8 mouse cellular contexts compared by ENCODE assay signal in the genomic region with DNA sequence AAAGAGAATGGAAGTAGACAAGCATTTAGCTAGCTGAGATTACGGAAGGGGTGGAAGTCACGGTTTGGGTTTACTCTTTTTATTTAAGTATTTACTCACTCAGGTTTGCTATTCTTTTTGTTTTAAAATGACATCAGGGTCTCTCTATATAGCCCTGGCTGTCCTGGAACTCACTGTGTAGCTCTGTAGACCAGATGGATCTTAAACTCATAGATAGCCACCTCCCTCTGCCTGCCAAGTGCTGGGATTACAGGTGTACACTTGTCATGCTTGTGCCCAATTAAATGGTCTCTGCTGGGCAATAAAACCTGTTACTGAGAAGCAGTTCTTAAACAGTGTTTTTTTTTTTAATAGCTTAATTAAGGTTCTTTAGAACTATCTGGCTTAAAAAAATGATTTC. TPM values are rescaled to one million over a fixed set of nuclear protein-coding genes. Genes with fewer than 3 reads are reported as not detected.
DNase-seq lines count a peak whose midpoint lies in the region; ATAC-seq and TF ChIP-seq lines count a peak whose summit lies in the region.

No protein-coding gene starts in this region.

- H3K27me3 ChIP-seq in CH12.LX (replicated peaks): no peaks in the 10 kb centered on the region
- no peaks in the 10 kb centered on the region for H3K27me3 ChIP-seq in embryonic facial prominence, embryonic 12.5 days
- no peaks in the 10 kb centered on the region for H3K27me3 ChIP-seq in kidney, embryonic 15.5 days

- in situ Hi-C loops in CH12.LX (cut with MboI; ENCODE audit: low pct_ligation_motif_present, low pct_unique_long_range_greater_than_20kb, low sequenced_read_pairs): no loop called here

- H3K4me3 ChIP-seq in CH12.LX (replicated peaks in 1 of 3; ENCODE audit: low read depth in 2 of 3, low read length in 2 of 3, poor library complexity in 1 of 3): peak overlapping the region; percentile 57 to 95 (median 65)
- H3K4me3 ChIP-seq in embryonic facial prominence, embryonic 12.5 days: peak overlapping the region; percentile 82
- H3K4me3 ChIP-seq in kidney, embryonic 15.5 days (replicated peaks): peak overlapping the region; percentile 95

- TF ChIP-seq EP300 in CH12.LX (IDR thresholded peaks at IDR 0.05; ENCODE audit: low read length): no peak

- H3K27ac ChIP-seq in CH12.LX (ENCODE audit: insufficient read depth, low read depth): no peak overlapping the region
- no peak overlapping the region for H3K27ac ChIP-seq in embryonic facial prominence, embryonic 12.5 days
- no peak overlapping the region for H3K27ac ChIP-seq in kidney, embryonic 15.5 days

- H3K9ac ChIP-seq in CH12.LX (ENCODE audit: insufficient read depth, low read depth): peak overlapping the region; percentile 85
- H3K9ac ChIP-seq in embryonic facial prominence, embryonic 12.5 days: peak overlapping the region; percentile 86
- H3K9ac ChIP-seq in kidney, embryonic 15.5 days: peak overlapping the region; percentile 90

- peak overlapping the region; percentile 97 for H3K4me2 ChIP-seq in CH12.LX (ENCODE audit: insufficient read depth, low read depth, poor library complexity, severe bottlenecking)
- H3K4me2 ChIP-seq in embryonic facial prominence, embryonic 12.5 days (replicated peaks): peak overlapping the region; percentile 74
- H3K4me2 ChIP-seq in kidney, embryonic 15.5 days: peak overlapping the region; percentile 70

- peak in 1 of 2 experiments; percentile 43; a peak in 2 of 4 replicates for TF ChIP-seq CTCF in CH12.LX (conservative IDR thresholded peaks at IDR 0.05 in 1 of 2, IDR thresholded peaks at IDR 0.05 in 1 of 2; ENCODE audit: low read depth in 2 of 2, low read length in 2 of 2)

- TF ChIP-seq RAD21 in CH12.LX (IDR thresholded peaks at IDR 0.05; ENCODE audit: low read depth, low read length): peak; percentile 38

- H3K4me1 ChIP-seq in CH12.LX (ENCODE audit: control insufficient read depth in 1 of 2, insufficient read depth in 2 of 2): peaks cover 2 to 39% of the 10 kb centered on the region in 2 experiments; a peak in 3 of 4 replicates
- H3K4me1 ChIP-seq in embryonic facial prominence, embryonic 12.5 days: peaks cover 10% of the 10 kb centered on the region; the same call in 1 of the 2 replicates
- peaks cover 19% of the 10 kb centered on the region for H3K4me1 ChIP-seq in kidney, embryonic 15.5 days

- no peak for ATAC-seq in cerebellum, adult (ENCODE audit: insufficient number of reproducible peaks, low FRiP score, low TSS enrichment)
- no peak for ATAC-seq in embryonic facial prominence, embryonic 12.5 days (ENCODE audit: insufficient number of reproducible peaks, insufficient read depth, low FRiP score, low TSS enrichment)
- ATAC-seq in kidney, embryonic 15.5 days (replicated peaks; ENCODE audit: low FRiP score): no peak

- no peaks in the 10 kb centered on the region for H3K9me3 ChIP-seq in CH12.LX (replicated peaks; ENCODE audit: low read length)
- no peaks in the 10 kb centered on the region for H3K9me3 ChIP-seq in embryonic facial prominence, embryonic 12.5 days
- H3K9me3 ChIP-seq in kidney, embryonic 15.5 days (replicated peaks): no peaks in the 10 kb centered on the region

- peak; percentile 11 for DNase-seq in cerebellum, adult 11 months
- peak; percentile 58 for DNase-seq in CH12.LX (ENCODE audit: extremely low read depth)
- DNase-seq in mesoderm, embryonic 11.5 days (ENCODE audit: low read depth, low spot score): peak; percentile 15
- no peak for DNase-seq in gastrocnemius, postnatal 36 days
- no peak for DNase-seq in spleen, postnatal 14 days (ENCODE audit: low spot score in 2 of 2)

- WGBS in embryonic facial prominence, embryonic 12.5 days: 52% methylated on average over 2 of the region's 2 CpGs
- 43% methylated on average over 2 of the region's 2 CpGs for WGBS in kidney, embryonic 15.5 days

- dilution Hi-C loops in CH12.LX (cut with MboI; ENCODE audit: extremely low pct_ligation_motif_present, extremely low pct_unique_long_range_greater_than_20kb, low sequenced_read_pairs): no loop called here

- intact Hi-C loops in gastrocnemius, postnatal 36 days (cut with DNase I): loop anchor here (5.0 kb wide), 2 partner anchors 108 to 148 kb away; a partner anchor contains a TSS

- no peak for TF ChIP-seq POLR2A in CH12.LX (IDR thresholded peaks at IDR 0.05; ENCODE audit: low read depth, low read length)

- H3K79me2 ChIP-seq in CH12.LX (replicated peaks; ENCODE audit: control insufficient read depth, extremely low read depth, insufficient read depth, poor library complexity, severe bottlenecking): peaks cover 64% of the 10 kb centered on the region

- peaks cover 0 to 2% of the 10 kb centered on the region in 2 experiments for H3K36me3 ChIP-seq in CH12.LX (replicated peaks in 1 of 2; ENCODE audit: control insufficient read depth in 1 of 2, insufficient read depth in 1 of 2, low read length in 1 of 2)
- H3K36me3 ChIP-seq in embryonic facial prominence, embryonic 12.5 days: no peaks in the 10 kb centered on the region
- peaks cover 3% of the 10 kb centered on the region; the same call in 1 of the 2 replicates for H3K36me3 ChIP-seq in kidney, embryonic 15.5 days

TF ChIP-seq in CH12.LX, 34 proteins besides CTCF, POLR2A, EP300 and RAD21:
- TF ChIP-seq USF2 (conservative IDR thresholded peaks at IDR 0.05; ENCODE audit: low read depth, low read length) (no peak), SMC3 (IDR thresholded peaks at IDR 0.05; ENCODE audit: low read depth, low read length) (peak; percentile 29), MXI1 (IDR thresholded peaks at IDR 0.05; ENCODE audit: low read depth, low read length) (peak; percentile 40), MEF2A (IDR thresholded peaks at IDR 0.05; ENCODE audit: borderline replicate concordance, low read depth, low read length) (no peak), POLR2AphosphoS2 (IDR thresholded peaks at IDR 0.05; ENCODE audit: low read depth, low read length) (no peak), NELFE (IDR thresholded peaks at IDR 0.05; ENCODE audit: low read depth, low read length) (no peak), KAT2A (IDR thresholded peaks at IDR 0.05; ENCODE audit: insufficient replicate concordance, low read length) (no peak), CHD2 (IDR thresholded peaks at IDR 0.05; ENCODE audit: low read length) (no peak), NRF1 (IDR thresholded peaks at IDR 0.05; ENCODE audit: low read depth, low read length) (no peak), BHLHE40 (IDR thresholded peaks at IDR 0.05; ENCODE audit: low read depth, low read length) (no peak), ZKSCAN1 (IDR thresholded peaks at IDR 0.05; ENCODE audit: borderline replicate concordance, low read depth, low read length) (no peak), ZNF384 (IDR thresholded peaks at IDR 0.05; ENCODE audit: low read depth, low read length) (no peak), SIN3A (IDR thresholded peaks at IDR 0.05; ENCODE audit: low read length) (peak; percentile 24; the same call in 1 of the 2 replicates), IRF4 (IDR thresholded peaks at IDR 0.05; ENCODE audit: low read depth, low read length) (no peak), HCFC1 (IDR thresholded peaks at IDR 0.05; ENCODE audit: low read depth, low read length) (no peak)
TF ChIP-seq in CH12.LX: peak in this region for 3.

RNA-seq across cellular contexts. Expression of a gene that starts 2.1 kb away (rescaled TPM):
- total RNA-seq in CH12.LX (2012; rRNA removed): 43.3 and 50.7 TPM in 2 replicates
- total RNA-seq in CH12.LX (2014; rRNA removed): 66.6 and 74.2 TPM in 2 replicates
- 84.0 and 86.4 TPM in 2 replicates for polyA plus RNA-seq in CH12.LX (2012; ENCODE audit: insufficient read length, low read depth)
- polyA plus RNA-seq in embryonic facial prominence, embryonic 12.5 days (2016; fragmentation: Nextera tagmentation; extraction: Ambion mirVana): 524 and 553 TPM in 2 replicates
- 594 and 610 TPM in 2 replicates for polyA plus RNA-seq in kidney, embryonic 15.5 days (2015; fragmentation: Nextera tagmentation; extraction: Ambion mirVana)
- 10 to 100 TPM; 28.0 to 28.4 TPM for total RNA-seq in gastrocnemius, postnatal 36 days (2021)

RNA-seq across cellular contexts. Expression of a gene that starts 29.7 kb away (rescaled TPM):
- total RNA-seq in CH12.LX (2012; rRNA removed) (8.4 and 10.6 TPM in 2 replicates), CH12.LX (2014; rRNA removed) (13.9 and 14.2 TPM in 2 replicates)
- 11.9 and 14.9 TPM in 2 replicates for polyA plus RNA-seq in CH12.LX (2012; ENCODE audit: insufficient read length, low read depth)
- polyA plus RNA-seq in embryonic facial prominence, embryonic 12.5 days (2016; fragmentation: Nextera tagmentation; extraction: Ambion mirVana): 11.0 and 11.3 TPM in 2 replicates
- 9.7 and 9.9 TPM in 2 replicates for polyA plus RNA-seq in kidney, embryonic 15.5 days (2015; fragmentation: Nextera tagmentation; extraction: Ambion mirVana)
- total RNA-seq in gastrocnemius, postnatal 36 days (2021): 1 to 10 TPM; 3.0 to 3.2 TPM

RNA-seq across cellular contexts. Expression of a gene that starts 53.1 kb away (rescaled TPM):
- 0.04 TPM in 2 replicates for total RNA-seq in CH12.LX (2012; rRNA removed)
- 0.13 and 0.19 TPM in 2 replicates for total RNA-seq in CH12.LX (2014; rRNA removed)
- polyA plus RNA-seq in CH12.LX (2012; ENCODE audit: insufficient read length, low read depth): 0.04 and 0.07 TPM in 2 replicates
- polyA plus RNA-seq in embryonic facial prominence, embryonic 12.5 days (2016; fragmentation: Nextera tagmentation; extraction: Ambion mirVana): 0.04 TPM in 1 of 2 replicates, not detected in the other
- 0.09 and 0.17 TPM in 2 replicates for polyA plus RNA-seq in kidney, embryonic 15.5 days (2015; fragmentation: Nextera tagmentation; extraction: Ambion mirVana)
- not detected for total RNA-seq in gastrocnemius, postnatal 36 days (2021)

Comparison
In these comparisons a context has a peak if more than half of its experiments do, and no peak if none do; other contexts are left out.
1. DNase-seq: peak in cerebellum, adult 11 months (single experiment), CH12.LX (single experiment) and mesoderm, embryonic 11.5 days (single experiment); none in gastrocnemius, postnatal 36 days (0 of 2) and spleen, postnatal 14 days (0 of 2).
2. Peak in every context shown above with its lines, with median percentiles within 50 percentile points of each other: H3K4me2 ChIP-seq, H3K4me3 ChIP-seq and H3K9ac ChIP-seq.